ENCODE assay signal across 17 mouse cellular contexts in genomic region chr8:114670801-114671200, GRCm38 (mm10).
DNase-seq lines count a peak whose midpoint lies in the region; ATAC-seq and TF ChIP-seq lines count a peak whose summit lies in the region.
"Had no signal": no experiment of that assay in that cellular context is flagged by ENCODE, and none has a peak within 500 bp of the region (broad histone marks: within the 10 kb centered on the region; RNA-seq: fewer than 3 reads in every experiment).

No protein-coding gene starts in this region.

- ATAC-seq in kidney, embryonic 16.5 days (ENCODE audit: low FRiP score, low TSS enrichment), result no peak
- ATAC-seq in lung, embryonic 16.5 days (ENCODE audit: low read depth), result peak; percentile 50
- ATAC-seq: activated CD4-positive, CD25-positive, alpha-beta regulatory T cell, adult 4 months; forebrain, embryonic 13.5 days; forebrain, postnatal 0 days; Patski had no signal

- peaks cover 4% of the 10 kb centered on the region; the same call in 1 of the 2 replicates for H3K9me3 ChIP-seq in kidney, embryonic 16.5 days (ENCODE audit: low read length)
- H3K9me3 ChIP-seq in lung, embryonic 16.5 days (ENCODE audit: control insufficient read depth, low read length), result no peaks in the 10 kb centered on the region
- H3K9me3 ChIP-seq: embryonic facial prominence, embryonic 13.5 days; forebrain, embryonic 13.5 days; heart, embryonic 12.5 days; hindbrain, embryonic 13.5 days had no signal

- TF ChIP-seq POLR2A in kidney, adult 2 months (IDR thresholded peaks at IDR 0.05; ENCODE audit: low read depth, low read length), result no peak

- H3K27ac ChIP-seq in gastrocnemius, adult 2 months, result peak overlapping the region; percentile 69
- H3K27ac ChIP-seq in kidney, embryonic 16.5 days (ENCODE audit: low read length), result no peak overlapping the region
- H3K27ac ChIP-seq in kidney, adult 2 months (ENCODE audit: insufficient read depth, low read depth, low read length), result no peak overlapping the region
- H3K27ac ChIP-seq in lung, embryonic 16.5 days (ENCODE audit: low read length), result peak overlapping the region; percentile 81
- H3K27ac ChIP-seq: forebrain, embryonic 13.5 days; hindbrain, embryonic 13.5 days had no signal

- H3K36me3 ChIP-seq in kidney, embryonic 16.5 days (ENCODE audit: insufficient read depth, low read length), result no peaks in the 10 kb centered on the region
- no peaks in the 10 kb centered on the region for H3K36me3 ChIP-seq in kidney, adult 2 months (ENCODE audit: control insufficient read depth, insufficient read depth, low read length)
- no peaks in the 10 kb centered on the region for H3K36me3 ChIP-seq in lung, embryonic 16.5 days (ENCODE audit: control insufficient read depth, insufficient read depth, low read length)
- H3K36me3 ChIP-seq: embryonic facial prominence, embryonic 13.5 days; heart, embryonic 12.5 days; hindbrain, embryonic 13.5 days had no signal

- 70% methylated on average over 6 of the region's 6 CpGs for WGBS in kidney, embryonic 16.5 days
- 80% methylated on average over 6 of the region's 6 CpGs for WGBS in kidney, adult 2 months
- WGBS in lung, embryonic 16.5 days, result 56% methylated on average over 6 of the region's 6 CpGs

- intact Hi-C loops in gastrocnemius, adult 2 months (cut with DNase I), result no loop called here

- H3K4me1 ChIP-seq in kidney, embryonic 16.5 days (ENCODE audit: insufficient read depth, low read length), result peaks cover 13% of the 10 kb centered on the region
- H3K4me1 ChIP-seq in kidney, adult 2 months (ENCODE audit: control insufficient read depth, insufficient read depth, low read length), result no peaks in the 10 kb centered on the region
- H3K4me1 ChIP-seq in lung, embryonic 16.5 days (replicated peaks; ENCODE audit: control insufficient read depth, insufficient read depth, low read length), result 0 out of 2 replicates have a peak, but pooled peaks cover 5% of the 10 kb centered on the region
- H3K4me1 ChIP-seq: forebrain, embryonic 13.5 days; heart, embryonic 12.5 days; hindbrain, embryonic 13.5 days had no signal

- H3K4me2 ChIP-seq in kidney, embryonic 16.5 days (replicated peaks; ENCODE audit: low read depth, low read length), result peak overlapping the region; percentile 10; the same call in 1 of the 2 replicates
- H3K4me2 ChIP-seq in lung, embryonic 16.5 days (ENCODE audit: low read depth, low read length), result no peak overlapping the region
- H3K4me2 ChIP-seq: embryonic facial prominence, embryonic 13.5 days; forebrain, embryonic 13.5 days; heart, embryonic 12.5 days; hindbrain, embryonic 13.5 days had no signal

- no peak for DNase-seq in gastrocnemius, adult 2 months
- DNase-seq in gastrocnemius, postnatal 25 days, result no peak
- no peak for DNase-seq in kidney, adult 2 months
- DNase-seq in lung, postnatal 14 days, result no peak
- no peak for DNase-seq in urinary bladder, postnatal 10 days (ENCODE audit: low spot score)
- DNase-seq: cerebellum, adult 11-12 months; cerebellum, adult 9-10 months; cerebellum, postnatal 25 days; forebrain, postnatal 0 days had no signal

- H3K9ac ChIP-seq in kidney, embryonic 16.5 days (replicated peaks; ENCODE audit: low read length), result no peak overlapping the region
- H3K9ac ChIP-seq in lung, embryonic 16.5 days (ENCODE audit: low read length), result no peak overlapping the region
- H3K9ac ChIP-seq: embryonic facial prominence, embryonic 13.5 days; forebrain, embryonic 13.5 days; forebrain, postnatal 0 days; heart, embryonic 12.5 days; hindbrain, embryonic 13.5 days had no signal

- no peaks in the 10 kb centered on the region for H3K27me3 ChIP-seq in kidney, embryonic 16.5 days (ENCODE audit: insufficient read depth, low read length)
- H3K27me3 ChIP-seq in kidney, adult 2 months (replicated peaks; ENCODE audit: control insufficient read depth, insufficient read depth, low read length), result no peaks in the 10 kb centered on the region
- H3K27me3 ChIP-seq in lung, embryonic 16.5 days (ENCODE audit: control insufficient read depth, insufficient read depth, low read depth, low read length), result no peaks in the 10 kb centered on the region
- H3K27me3 ChIP-seq: forebrain, embryonic 13.5 days; hindbrain, embryonic 13.5 days; Patski had no signal

- no peak overlapping the region; the same call in 1 of the 2 replicates for H3K4me3 ChIP-seq in gastrocnemius, adult 2 months
- H3K4me3 ChIP-seq in kidney, embryonic 16.5 days (ENCODE audit: low read length), result no peak overlapping the region
- H3K4me3 ChIP-seq in kidney, adult 2 months (ENCODE audit: insufficient read depth, low read depth, low read length), result no peak overlapping the region
- H3K4me3 ChIP-seq in lung, embryonic 16.5 days (ENCODE audit: low read length), result no peak overlapping the region
- H3K4me3 ChIP-seq: embryonic facial prominence, embryonic 13.5 days; forebrain, embryonic 13.5 days; heart, embryonic 12.5 days; hindbrain, embryonic 13.5 days had no signal

- TF ChIP-seq CTCF in gastrocnemius, adult 2 months (IDR thresholded peaks at IDR 0.05), result no peak
- no peak for TF ChIP-seq CTCF in kidney, adult 2 months (conservative IDR thresholded peaks at IDR 0.05; ENCODE audit: insufficient read depth, insufficient read length, low read depth, low read length)

Comparison
In these comparisons a context has a peak if more than half of its experiments do, and no peak if none do; other contexts are left out.
1. H3K27ac ChIP-seq: peak in gastrocnemius, adult 2 months (single experiment) and lung, embryonic 16.5 days (single experiment); none in kidney, embryonic 16.5 days (single experiment) and kidney, adult 2 months (single experiment).